Comparison of ENCODE assay signal across 22 mouse cellular contexts in the genomic region with DNA sequence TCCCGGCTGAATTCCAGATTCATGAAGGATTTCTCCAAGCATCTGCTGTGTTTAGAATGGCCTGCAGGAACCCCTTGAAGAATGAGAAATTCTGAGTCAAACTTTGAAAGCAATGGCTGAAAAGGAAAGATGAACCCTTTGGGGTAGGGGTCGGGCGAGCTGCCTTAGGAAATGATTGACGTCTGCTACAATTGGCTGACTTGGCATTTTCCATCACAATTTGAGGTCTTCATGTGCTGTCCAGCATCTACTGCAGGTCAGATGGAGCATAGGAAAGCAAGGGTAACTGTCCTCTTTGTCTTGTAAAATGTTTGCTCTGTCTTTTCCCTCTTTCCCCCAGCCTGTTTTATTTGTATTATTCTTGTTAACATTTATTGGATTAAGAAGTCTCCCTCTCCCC.
"Had no signal": no experiment of that assay in that cellular context is flagged by ENCODE, and none has a peak within 500 bp of the region (broad histone marks: within the 10 kb centered on the region; RNA-seq: fewer than 3 reads in every experiment).

No protein-coding gene starts in this region.

- H3K4me3 ChIP-seq: limb, embryonic 13.5 days; liver, embryonic 12.5 days; liver, embryonic 15.5 days; lung, embryonic 15.5 days; megakaryocyte, embryonic 14.5 days; midbrain, embryonic 10.5 days; midbrain, embryonic 13.5 days; neural tube, embryonic 12.5 days had no signal

- H3K4me1 ChIP-seq: liver, embryonic 12.5 days; liver, embryonic 15.5 days; lung, embryonic 15.5 days; midbrain, embryonic 13.5 days had no signal

- H3K36me3 ChIP-seq: liver, embryonic 12.5 days; liver, embryonic 15.5 days; lung, embryonic 15.5 days; midbrain, embryonic 10.5 days; midbrain, embryonic 13.5 days; neural tube, embryonic 12.5 days had no signal

- H3K27me3 ChIP-seq: liver, embryonic 12.5 days; liver, embryonic 15.5 days; lung, embryonic 15.5 days; megakaryocyte, embryonic 14.5 days; midbrain, embryonic 13.5 days; neural tube, embryonic 12.5 days had no signal

- H3K27ac ChIP-seq: limb, embryonic 13.5 days; liver, embryonic 12.5 days; liver, embryonic 15.5 days; lung, embryonic 15.5 days; midbrain, embryonic 10.5 days; midbrain, embryonic 13.5 days; neural tube, embryonic 12.5 days; stomach, postnatal 0 days had no signal

- ATAC-seq: liver, embryonic 12.5 days; midbrain, embryonic 13.5 days; midbrain, embryonic 16.5 days had no signal

- H3K9me3 ChIP-seq: limb, embryonic 13.5 days; liver, embryonic 12.5 days; liver, embryonic 15.5 days; lung, embryonic 15.5 days; megakaryocyte, embryonic 14.5 days; midbrain, embryonic 10.5 days; midbrain, embryonic 13.5 days; neural tube, embryonic 12.5 days had no signal

- H3K9ac ChIP-seq: limb, embryonic 13.5 days; liver, embryonic 12.5 days; liver, embryonic 15.5 days; lung, embryonic 15.5 days; midbrain, embryonic 13.5 days; neural tube, embryonic 12.5 days had no signal

- DNase-seq: kidney, adult 18-20 months; kidney, adult 9 months; kidney, postnatal 14 days; kidney, postnatal 4 days; liver; lung, adult 18-20 months; lung, postnatal 10 days; lung, postnatal 36 days; right cerebral cortex, postnatal 4 days; thymus, adult 2 months; thymus, postnatal 14 days; thymus, postnatal 4 days had no signal

- H3K4me2 ChIP-seq: limb, embryonic 13.5 days; liver, embryonic 12.5 days; liver, embryonic 15.5 days; lung, embryonic 15.5 days; midbrain, embryonic 13.5 days; neural tube, embryonic 12.5 days had no signal
